Mouse (Mus musculus) limb, embryonic 14.5 days (tissue): ENCODE results near the gene Pom121l2. TPM values are rescaled to one million over a fixed set of nuclear protein-coding genes. Genes with fewer than 3 reads are reported as not detected.

Source experiments
- ATAC-seq: fragments of 200-750 bp; cut with Nextera tagmentation; 2 replicates; pipeline ENCODE4 v1.8.0; 2017; ENCODE audit warnings: low read depth, moderate number of reproducible peaks, moderate TSS enrichment; ENCODE audit not compliant: low FRiP score
- DNase-seq: peaks from one replicate; pipeline ENCODE4 v3.0.0-alpha.2; 2015; ENCODE audit warnings: low spot score
- H3K27ac ChIP-seq: fragments of 300-500 bp; sonication (generic); replicated peaks from 2 replicates; pipeline ENCODE4 v1.5.1; 2014; ENCODE audit warnings: low read depth, mild to moderate bottlenecking, low read length, moderate library complexity, mixed read lengths
- H3K27me3 ChIP-seq: fragments of 300-500 bp; sonication (generic); 2 replicates; pipeline ENCODE4 v1.6.1; 2014; ENCODE audit warnings: low read length, mixed read lengths; ENCODE audit not compliant: control insufficient read depth, insufficient read depth
- H3K36me3 ChIP-seq: fragments of 300-500 bp; sonication (generic); 2 replicates; pipeline ENCODE4 v1.6.1; 2014; ENCODE audit warnings: mild to moderate bottlenecking, low read length, moderate library complexity, mixed read lengths; ENCODE audit not compliant: control insufficient read depth, insufficient read depth
- H3K4me1 ChIP-seq: fragments of 300-500 bp; sonication (generic); 2 replicates; pipeline ENCODE4 v1.6.1; 2014; ENCODE audit warnings: antibody characterized with exemption, low read length, mixed read lengths; ENCODE audit not compliant: control insufficient read depth, insufficient read depth
- H3K4me2 ChIP-seq: fragments of 300-500 bp; sonication (generic); replicated peaks from 2 replicates; pipeline ENCODE4 v1.6.1; 2014; ENCODE audit warnings: low read depth, mild to moderate bottlenecking, low read length, moderate library complexity; ENCODE audit not compliant: severe bottlenecking
- H3K4me3 ChIP-seq: fragments of 300-500 bp; sonication (generic); replicated peaks from 2 replicates; pipeline ENCODE4 v1.5.1; 2014; ENCODE audit warnings: low read length
- H3K9ac ChIP-seq: fragments of 300-500 bp; sonication (generic); 2 replicates; pipeline ENCODE4 v1.6.1; 2014; ENCODE audit warnings: mild to moderate bottlenecking, low read depth, low read length, moderate library complexity; ENCODE audit not compliant: severe bottlenecking
- H3K9me3 ChIP-seq: fragments of 300-500 bp; sonication (generic); 2 replicates; pipeline ENCODE4 v1.6.1; 2016; ENCODE audit warnings: low read length; ENCODE audit not compliant: control insufficient read depth
- POLR2A ChIP-seq: fragments of 200-500 bp; IDR thresholded peaks from 2 replicates; pipeline ENCODE4 v1.8.0; 2012; ENCODE audit warnings: inconsistent platforms, mild to moderate bottlenecking, moderate library complexity, borderline replicate concordance; ENCODE audit not compliant: insufficient read depth, insufficient read length; ENCODE audit errors: extremely low read depth
- WGBS: fragments of 180-500 bp; shearing (Covaris S2); extraction: QIAGEN DNeasy Blood & Tissue Kit; methylation state at CpG from one replicate; pipeline ENCODE4 v1.1.7; 2014; 5-methylcytosine and 5-hydroxymethylcytosine counted together
- polyA plus RNA-seq, 2 experiments: library from polyadenylated mRNA; depleted of rRNA in 1 of 2; stranded (reverse) in 1 of 2; unstranded in 1 of 2; fragments of >200 nt; fragmentation: Nextera tagmentation in 1 of 2; extraction: Ambion mirVana in 1 of 2; gene quantifications; 2 replicates each; pipeline versions ENCODE4 v1.2.1 to v1.2.3; 2012 to 2014

The Pom121l2 gene
- polyA plus RNA-seq (2012; rRNA removed) (0.09 and 0.17 TPM in 2 replicates), polyA plus RNA-seq (2014; fragmentation: Nextera tagmentation; extraction: Ambion mirVana) (0.11 and 0.18 TPM in 2 replicates)

- H3K9ac ChIP-seq = peak within 1 kb of the TSS; percentile 77
- WGBS = 1% methylated on average over 52 of the region's 58 CpGs
- no peaks in the 10 kb centered on the region for H3K9me3 ChIP-seq
- peaks cover 6% of the 10 kb centered on the region; the same call in 1 of the 2 replicates for H3K4me1 ChIP-seq
- H3K27ac ChIP-seq = no peak within 1 kb of the TSS
- peak within 1 kb of the TSS; percentile 96 for H3K4me2 ChIP-seq
- H3K27me3 ChIP-seq = peaks cover 13% of the 10 kb centered on the region; the same call in 1 of the 2 replicates
- DNase-seq = peak; percentile 19
- 0 out of 2 replicates have a peak, but pooled peaks have one; percentile 25 for TF ChIP-seq POLR2A
- peak; percentile 78 for ATAC-seq
- H3K4me3 ChIP-seq = peak within 1 kb of the TSS; percentile 58
- no peaks in the 10 kb centered on the region for H3K36me3 ChIP-seq
Measured at GRCm38 (mm10) chr13:21980981-21981802, at the start of gene Pom121l2. TSS of gene Pom121l2 (plus strand) at chr13:21981194.

GRCm38 (mm10) chr13:21931740-21932139 lies 49.3 kb upstream of the Pom121l2 start:
- WGBS = 61% methylated on average over 6 of the region's 6 CpGs
- DNase-seq (no peak), ATAC-seq (no peak)
- Histone ChIP-seq H3K4me1 (no peaks in the 10 kb centered on the region), H3K9me3 (no peaks in the 10 kb centered on the region), H3K36me3 (no peaks in the 10 kb centered on the region), H3K4me2 (no peak overlapping the region), H3K9ac (no peak overlapping the region), H3K4me3 (no peak overlapping the region), H3K27me3 (no peaks in the 10 kb centered on the region), H3K27ac (no peak overlapping the region)
- TF ChIP-seq POLR2A = no peak

GRCm38 (mm10) chr13:21933626-21934548 lies 47.1 kb upstream of the Pom121l2 start:
- Histone ChIP-seq H3K27me3 (no peaks in the 10 kb centered on the region), H3K9me3 (no peaks in the 10 kb centered on the region), H3K4me3 (0 out of 2 replicates have a peak overlapping the region, but pooled peaks have one; percentile 7), H3K4me1 (no peaks in the 10 kb centered on the region), H3K9ac (no peak overlapping the region), H3K36me3 (no peaks in the 10 kb centered on the region), H3K4me2 (peak overlapping the region; percentile 13; the same call in 1 of the 2 replicates), H3K27ac (no peak overlapping the region)
- no peak for TF ChIP-seq POLR2A
- ATAC-seq (no peak), DNase-seq (peak; percentile 47)
- 14% methylated on average over 28 of the region's 28 CpGs for WGBS

- Histone ChIP-seq H3K9me3 (no peaks in the 10 kb centered on the region), H3K4me3 (no peak overlapping the region), H3K4me1 (no peaks in the 10 kb centered on the region), H3K4me2 (0 out of 2 replicates have a peak overlapping the region, but pooled peaks have one; percentile 30), H3K27ac (no peak overlapping the region), H3K27me3 (no peaks in the 10 kb centered on the region), H3K9ac (no peak overlapping the region), H3K36me3 (no peaks in the 10 kb centered on the region)
- DNase-seq (peak; percentile 68), ATAC-seq (peak; percentile 16; the same call in 1 of the 2 replicates)
- 6% methylated on average over 17 of the region's 17 CpGs for WGBS
- TF ChIP-seq POLR2A = no peak
Measured at GRCm38 (mm10) chr13:21934982-21935791, 45.8 kb upstream of the Pom121l2 start.
